Mouse (Mus musculus): ENCODE data around the gene Gna12. TPM values are rescaled to one million over a fixed set of nuclear protein-coding genes. Genes with fewer than 3 reads are reported as not detected.

Gene Gna12
- polyA plus RNA-seq, 1 experiment from 2014 or later: 6.9 TPM

DNA sequence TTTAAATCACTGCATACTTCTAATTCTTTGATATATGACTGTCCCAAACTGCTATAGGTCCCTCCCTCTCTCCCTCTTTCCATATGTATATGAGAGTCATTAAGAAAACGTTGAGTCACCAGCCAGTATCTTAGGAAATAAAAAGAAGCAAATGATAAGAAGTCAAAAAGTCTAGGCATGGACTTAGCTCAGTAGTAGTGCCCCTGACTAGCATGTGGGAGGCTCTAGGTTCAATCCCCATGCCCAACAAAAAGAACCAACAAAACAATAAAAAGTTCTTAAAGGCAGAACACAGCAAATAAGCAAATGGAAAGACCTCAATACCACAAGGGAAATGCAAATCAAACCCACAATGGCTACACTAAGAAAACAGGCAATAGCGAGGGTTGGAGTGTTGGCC is 18.8 kb downstream of the Gna12 start:
- H3K27ac ChIP-seq (ENCODE audit: low read length): no peak overlapping the region
- no peak for ATAC-seq (ENCODE audit: insufficient read depth, low FRiP score)
- no peaks in the 10 kb centered on the region for H3K36me3 ChIP-seq (ENCODE audit: control insufficient read depth, insufficient read depth, low read length)

GRCm38 (mm10) chr5:140806939-140807338 is 23.3 kb downstream of the Gna12 start:
- Histone ChIP-seq H3K27me3 (ENCODE audit: control insufficient read depth, insufficient read depth, low read length) (no peaks in the 10 kb centered on the region), H3K27ac (ENCODE audit: low read length) (peak overlapping the region; percentile 36; the same call in 1 of the 2 replicates), H3K9me3 (replicated peaks; ENCODE audit: control insufficient read depth, low read length) (no peaks in the 10 kb centered on the region), H3K36me3 (ENCODE audit: control insufficient read depth, insufficient read depth, low read length) (no peaks in the 10 kb centered on the region), H3K4me2 (ENCODE audit: low read depth, low read length) (no peak overlapping the region), H3K4me3 (replicated peaks; ENCODE audit: low read length) (no peak overlapping the region), H3K9ac (ENCODE audit: low read length) (no peak overlapping the region), H3K4me1 (ENCODE audit: control insufficient read depth, insufficient read depth, low read length) (peaks cover 8% of the 10 kb centered on the region)
- no peak for ATAC-seq (ENCODE audit: insufficient read depth, low FRiP score)
- 44% methylated on average over 2 of the region's 2 CpGs for WGBS

More for the DNA sequence above, 18.8 kb downstream of the Gna12 start:
- Histone ChIP-seq H3K4me1 (ENCODE audit: control insufficient read depth, insufficient read depth, low read length) (peaks cover 36% of the 10 kb centered on the region), H3K4me2 (ENCODE audit: low read depth, low read length) (no peak overlapping the region), H3K9ac (ENCODE audit: low read length) (no peak overlapping the region), H3K9me3 (replicated peaks; ENCODE audit: control insufficient read depth, low read length) (no peaks in the 10 kb centered on the region), H3K27me3 (ENCODE audit: control insufficient read depth, insufficient read depth, low read length) (no peaks in the 10 kb centered on the region), H3K4me3 (replicated peaks; ENCODE audit: low read length) (no peak overlapping the region)
- WGBS: 57% methylated on average over 2 of the region's 2 CpGs

DNA sequence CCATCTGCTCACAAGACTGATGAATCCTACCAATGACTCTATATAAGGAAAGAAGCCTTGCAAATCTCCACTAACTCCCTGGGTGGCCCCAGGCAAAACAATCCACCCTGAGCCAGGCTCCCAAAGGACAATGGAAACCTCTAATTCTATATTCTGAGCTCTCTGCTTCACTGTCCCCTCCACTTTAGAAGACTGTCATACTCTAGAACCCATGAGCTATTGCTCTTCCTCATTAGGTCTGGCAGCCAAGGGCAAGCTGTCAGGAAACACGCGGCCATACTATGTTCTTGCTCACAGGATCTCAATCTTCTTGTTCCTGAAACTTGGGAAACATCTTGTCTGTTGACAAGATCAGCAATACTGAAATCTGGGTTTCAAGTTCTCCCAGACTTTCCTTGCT is 24.0 kb downstream of the Gna12 start:
- no peaks in the 10 kb centered on the region for H3K27me3 ChIP-seq (ENCODE audit: control insufficient read depth, insufficient read depth, low read length)
- H3K4me2 ChIP-seq (ENCODE audit: low read depth, low read length): no peak overlapping the region
- H3K36me3 ChIP-seq (ENCODE audit: control insufficient read depth, insufficient read depth, low read length): no peaks in the 10 kb centered on the region
- H3K4me1 ChIP-seq (ENCODE audit: control insufficient read depth, insufficient read depth, low read length): peaks cover 7% of the 10 kb centered on the region
- peak overlapping the region; percentile 42; the same call in 1 of the 2 replicates for H3K27ac ChIP-seq (ENCODE audit: low read length)
- ATAC-seq (ENCODE audit: insufficient read depth, low FRiP score): 0 out of 2 replicates have a peak, but pooled peaks have one; percentile 60
- H3K9me3 ChIP-seq (replicated peaks; ENCODE audit: control insufficient read depth, low read length): no peaks in the 10 kb centered on the region
- H3K4me3 ChIP-seq (replicated peaks; ENCODE audit: low read length): no peak overlapping the region
- WGBS: 83% methylated on average over 2 of the region's 2 CpGs
- H3K9ac ChIP-seq (ENCODE audit: low read length): no peak overlapping the region

- Histone ChIP-seq H3K9ac (ENCODE audit: low read length) (no peak overlapping the region), H3K36me3 (ENCODE audit: control insufficient read depth, insufficient read depth, low read length) (no peaks in the 10 kb centered on the region), H3K4me1 (ENCODE audit: control insufficient read depth, insufficient read depth, low read length) (peaks cover 4% of the 10 kb centered on the region), H3K9me3 (replicated peaks; ENCODE audit: control insufficient read depth, low read length) (no peaks in the 10 kb centered on the region), H3K4me2 (ENCODE audit: low read depth, low read length) (no peak overlapping the region), H3K27me3 (ENCODE audit: control insufficient read depth, insufficient read depth, low read length) (no peaks in the 10 kb centered on the region), H3K27ac (ENCODE audit: low read length) (no peak overlapping the region), H3K4me3 (replicated peaks; ENCODE audit: low read length) (no peak overlapping the region)
- WGBS: 79% methylated on average over 5 of the region's 5 CpGs
- no peak for ATAC-seq (ENCODE audit: insufficient read depth, low FRiP score)
Observed at GRCm38 (mm10) chr5:140801782-140802181, 28.4 kb downstream of the Gna12 start.

DNA sequence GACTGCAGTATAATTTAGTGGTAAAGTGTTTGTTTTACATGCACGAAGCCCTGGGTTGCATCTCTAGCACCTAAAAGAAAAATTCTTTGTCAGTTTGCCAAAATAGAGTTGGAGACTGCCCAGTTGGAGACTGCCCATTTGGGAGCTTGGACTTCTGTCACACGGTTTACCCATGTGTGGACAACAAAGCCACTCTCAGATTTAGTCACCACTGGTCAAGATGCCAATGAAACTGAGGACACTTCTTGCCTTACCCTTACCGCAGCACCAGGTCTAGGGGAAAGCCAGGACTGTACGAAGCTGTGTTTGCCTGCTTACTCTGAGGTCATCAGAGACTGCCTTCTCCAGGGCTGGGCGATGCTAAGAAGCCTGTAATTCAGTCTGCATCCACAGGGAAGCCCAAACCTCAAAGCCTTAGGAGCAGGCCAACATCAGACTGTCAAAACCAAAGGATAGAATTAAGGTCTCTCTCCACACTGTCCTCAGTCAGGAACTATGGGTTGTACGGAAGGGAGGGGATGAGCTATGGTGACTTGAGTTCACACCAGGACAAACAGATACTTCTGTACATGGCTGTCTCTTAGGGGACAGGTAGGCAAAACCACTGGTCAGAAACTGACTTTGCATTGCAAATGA is 29.8 kb downstream of the Gna12 start:
- WGBS: 75% methylated on average over 6 of the region's 6 CpGs
- no peak overlapping the region for H3K4me3 ChIP-seq (replicated peaks; ENCODE audit: low read length)
- no peak overlapping the region for H3K4me2 ChIP-seq (ENCODE audit: low read depth, low read length)
- no peak overlapping the region for H3K9ac ChIP-seq (ENCODE audit: low read length)
- no peaks in the 10 kb centered on the region for H3K36me3 ChIP-seq (ENCODE audit: control insufficient read depth, insufficient read depth, low read length)
- H3K4me1 ChIP-seq (ENCODE audit: control insufficient read depth, insufficient read depth, low read length): peaks cover 8% of the 10 kb centered on the region; the same call in 1 of the 2 replicates
- no peak overlapping the region for H3K27ac ChIP-seq (ENCODE audit: low read length)
- H3K9me3 ChIP-seq (replicated peaks; ENCODE audit: control insufficient read depth, low read length): no peaks in the 10 kb centered on the region
- no peak for ATAC-seq (ENCODE audit: insufficient read depth, low FRiP score)
- H3K27me3 ChIP-seq (ENCODE audit: control insufficient read depth, insufficient read depth, low read length): no peaks in the 10 kb centered on the region

GRCm38 (mm10) chr5:140799190-140799589 is 31.0 kb downstream of the Gna12 start:
- Histone ChIP-seq H3K27me3 (ENCODE audit: control insufficient read depth, insufficient read depth, low read length) (no peaks in the 10 kb centered on the region), H3K4me3 (replicated peaks; ENCODE audit: low read length) (no peak overlapping the region), H3K4me2 (ENCODE audit: low read depth, low read length) (no peak overlapping the region), H3K27ac (ENCODE audit: low read length) (no peak overlapping the region), H3K36me3 (ENCODE audit: control insufficient read depth, insufficient read depth, low read length) (no peaks in the 10 kb centered on the region), H3K4me1 (ENCODE audit: control insufficient read depth, insufficient read depth, low read length) (peaks cover 16% of the 10 kb centered on the region), H3K9me3 (replicated peaks; ENCODE audit: control insufficient read depth, low read length) (no peaks in the 10 kb centered on the region), H3K9ac (ENCODE audit: low read length) (no peak overlapping the region)
- ATAC-seq (ENCODE audit: insufficient read depth, low FRiP score): no peak
- 57% methylated on average over 2 of the region's 2 CpGs for WGBS

GRCm38 (mm10) chr5:140798775-140799174 is 31.5 kb downstream of the Gna12 start:
- ATAC-seq (ENCODE audit: insufficient read depth, low FRiP score): no peak
- H3K9ac ChIP-seq (ENCODE audit: low read length): no peak overlapping the region
- no peak overlapping the region for H3K4me2 ChIP-seq (ENCODE audit: low read depth, low read length)
- no peaks in the 10 kb centered on the region for H3K9me3 ChIP-seq (replicated peaks; ENCODE audit: control insufficient read depth, low read length)
- 56% methylated on average over 5 of the region's 5 CpGs for WGBS
- H3K4me1 ChIP-seq (ENCODE audit: control insufficient read depth, insufficient read depth, low read length): peaks cover 18% of the 10 kb centered on the region
- no peak overlapping the region for H3K4me3 ChIP-seq (replicated peaks; ENCODE audit: low read length)
- no peaks in the 10 kb centered on the region for H3K27me3 ChIP-seq (ENCODE audit: control insufficient read depth, insufficient read depth, low read length)
- H3K36me3 ChIP-seq (ENCODE audit: control insufficient read depth, insufficient read depth, low read length): no peaks in the 10 kb centered on the region
- no peak overlapping the region for H3K27ac ChIP-seq (ENCODE audit: low read length)

DNA sequence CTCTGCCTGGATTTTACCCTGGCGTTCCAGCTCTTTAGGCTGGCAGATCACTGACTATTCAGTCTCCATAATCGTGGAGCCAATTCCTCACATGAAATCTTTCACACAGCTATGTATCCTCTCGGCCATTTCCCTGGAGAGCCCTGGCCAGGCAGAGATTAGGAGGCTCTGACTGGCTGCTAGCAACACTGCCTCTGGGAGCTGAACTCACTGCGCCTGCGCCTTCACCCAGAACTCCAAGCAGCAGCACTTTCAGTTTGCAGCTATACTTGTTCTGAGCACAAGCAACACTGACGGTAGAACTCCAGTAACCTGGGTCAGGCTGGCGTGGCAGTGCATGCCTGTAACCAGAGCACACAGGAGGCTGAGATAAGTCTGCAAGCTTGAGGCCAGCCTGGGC is 32.1 kb downstream of the Gna12 start:
- Histone ChIP-seq H3K9ac (ENCODE audit: low read length) (no peak overlapping the region), H3K36me3 (ENCODE audit: control insufficient read depth, insufficient read depth, low read length) (no peaks in the 10 kb centered on the region), H3K4me3 (replicated peaks; ENCODE audit: low read length) (no peak overlapping the region), H3K27me3 (ENCODE audit: control insufficient read depth, insufficient read depth, low read length) (no peaks in the 10 kb centered on the region), H3K4me1 (ENCODE audit: control insufficient read depth, insufficient read depth, low read length) (peaks cover 20% of the 10 kb centered on the region), H3K27ac (ENCODE audit: low read length) (no peak overlapping the region), H3K9me3 (replicated peaks; ENCODE audit: control insufficient read depth, low read length) (no peaks in the 10 kb centered on the region), H3K4me2 (ENCODE audit: low read depth, low read length) (no peak overlapping the region)
- ATAC-seq (ENCODE audit: insufficient read depth, low FRiP score): no peak; the same call in 1 of the 2 replicates
- 74% methylated on average over 7 of the region's 7 CpGs for WGBS

DNA sequence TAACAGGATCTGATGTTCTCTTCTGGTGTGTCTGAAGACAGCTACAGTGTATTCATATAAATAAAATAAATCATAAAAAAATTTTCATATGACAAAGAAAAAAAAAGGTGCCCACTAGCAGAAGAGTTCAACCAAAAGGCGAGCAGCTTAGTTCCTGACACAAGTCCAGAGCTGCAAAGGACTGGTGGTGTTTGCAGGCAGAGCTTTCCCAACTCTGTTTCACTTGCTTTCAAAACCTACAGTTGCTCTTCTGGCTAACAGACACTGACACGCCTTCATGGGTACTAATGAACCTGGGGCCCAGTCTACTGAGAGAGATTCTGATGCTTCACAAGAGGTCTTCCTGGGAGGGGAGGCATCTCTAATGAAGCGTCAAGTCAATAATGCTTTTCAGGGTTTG is 34.2 kb downstream of the Gna12 start:
- no peak overlapping the region for H3K27ac ChIP-seq (ENCODE audit: low read length)
- WGBS: 84% methylated on average over 3 of the region's 3 CpGs
- no peak overlapping the region for H3K4me2 ChIP-seq (ENCODE audit: low read depth, low read length)
- H3K9ac ChIP-seq (ENCODE audit: low read length): no peak overlapping the region
- no peak for ATAC-seq (ENCODE audit: insufficient read depth, low FRiP score)
- no peaks in the 10 kb centered on the region for H3K9me3 ChIP-seq (replicated peaks; ENCODE audit: control insufficient read depth, low read length)
- H3K36me3 ChIP-seq (ENCODE audit: control insufficient read depth, insufficient read depth, low read length): no peaks in the 10 kb centered on the region
- H3K4me1 ChIP-seq (ENCODE audit: control insufficient read depth, insufficient read depth, low read length): peaks cover 36% of the 10 kb centered on the region
- H3K4me3 ChIP-seq (replicated peaks; ENCODE audit: low read length): no peak overlapping the region
- no peaks in the 10 kb centered on the region for H3K27me3 ChIP-seq (ENCODE audit: control insufficient read depth, insufficient read depth, low read length)
